Mouse (Mus musculus) small intestine, adult 2 months (tissue): Measurements from ENCODE around the gene Mms19. TPM values are rescaled to one million over a fixed set of nuclear protein-coding genes. Genes with fewer than 3 reads are reported as not detected.

Source experiments
- H3K27ac ChIP-seq: fragments of 200-500 bp; 2 replicates; pipeline ENCODE4 v1.5.1; 2012; ENCODE audit warnings: low read depth, low read length, control low read depth, inconsistent platforms; ENCODE audit not compliant: insufficient read depth
- H3K27me3 ChIP-seq: fragments of 200-500 bp; 2 replicates; pipeline ENCODE4 v1.6.1; 2012; ENCODE audit warnings: mild to moderate bottlenecking, moderate library complexity, low read length, inconsistent platforms; ENCODE audit not compliant: control insufficient read depth, insufficient read depth
- H3K36me3 ChIP-seq: fragments of 200-500 bp; 2 replicates; pipeline ENCODE4 v1.6.1; 2012; ENCODE audit warnings: mild to moderate bottlenecking, low read length, control low read depth, inconsistent platforms; ENCODE audit not compliant: control insufficient read depth, insufficient read depth
- H3K4me1 ChIP-seq: fragments of 200-500 bp; 2 replicates; pipeline ENCODE4 v1.6.1; 2012; ENCODE audit warnings: low read length, inconsistent platforms, mixed read lengths; ENCODE audit not compliant: control insufficient read depth, insufficient read depth, insufficient read length
- H3K4me3 ChIP-seq: fragments of 200-500 bp; 2 replicates; pipeline ENCODE4 v1.5.1; 2012; ENCODE audit warnings: low read depth, mild to moderate bottlenecking, control low read depth, inconsistent platforms, low read length, moderate library complexity
- CTCF ChIP-seq: fragments of 200-500 bp; IDR thresholded peaks from 2 replicates; pipeline ENCODE4 v1.5.1; 2012; ENCODE audit warnings: low read depth, mild to moderate bottlenecking, control low read depth, inconsistent platforms, low read length, moderate library complexity, mixed read lengths; ENCODE audit not compliant: insufficient replicate concordance, insufficient read length; ENCODE audit errors: extremely low read depth
- POLR2A ChIP-seq: fragments of 200-500 bp; IDR thresholded peaks from 2 replicates; pipeline ENCODE4 v1.6.1; 2012; ENCODE audit warnings: low read depth, mild to moderate bottlenecking, control low read depth, inconsistent platforms, low read length, moderate library complexity
- WGBS: fragments of 180-500 bp; shearing (Covaris S2); methylation state at CpG from one replicate; pipeline ENCODE4 v1.1.7; 2018; 5-methylcytosine and 5-hydroxymethylcytosine counted together
- polyA plus RNA-seq: library from polyadenylated mRNA; depleted of rRNA; stranded (reverse); fragments of >200 nt; gene quantifications from 2 replicates; pipeline ENCODE4 v1.2.3, GENCODE M21; 2012

Gene Mms19
- polyA plus RNA-seq, 1 experiment = 33.0 TPM

DNA sequence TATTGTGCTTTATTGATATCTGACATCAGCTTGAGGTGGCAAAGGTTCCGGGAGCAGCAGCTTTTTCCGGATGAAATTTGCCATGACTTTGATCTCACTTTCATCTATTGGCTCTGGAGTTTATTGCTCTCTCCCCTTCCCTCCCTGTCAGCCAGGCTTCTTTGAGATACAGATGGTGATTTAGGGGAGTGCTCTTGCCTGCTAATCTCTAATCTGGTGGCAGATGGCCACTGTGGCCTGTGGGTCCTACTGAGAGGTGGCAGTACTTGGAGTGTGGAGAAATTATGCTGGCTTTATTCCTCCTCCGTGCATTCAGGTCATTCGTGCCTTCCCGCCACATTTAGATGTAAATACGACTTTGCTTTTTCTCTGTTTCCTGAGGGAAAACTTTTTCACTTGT lies 46.8 kb downstream of the Mms19 start:
- no peak overlapping the region for H3K4me3 ChIP-seq
- 8% methylated on average over 6 of the region's 6 CpGs for WGBS
- no peaks in the 10 kb centered on the region; the same call in none of the 2 replicates for H3K36me3 ChIP-seq
- no peak overlapping the region for H3K27ac ChIP-seq
- no peaks in the 10 kb centered on the region; the same call in 1 of the 2 replicates for H3K4me1 ChIP-seq
- no peaks in the 10 kb centered on the region for H3K27me3 ChIP-seq
- no peak for TF ChIP-seq CTCF
- no peak for TF ChIP-seq POLR2A

DNA sequence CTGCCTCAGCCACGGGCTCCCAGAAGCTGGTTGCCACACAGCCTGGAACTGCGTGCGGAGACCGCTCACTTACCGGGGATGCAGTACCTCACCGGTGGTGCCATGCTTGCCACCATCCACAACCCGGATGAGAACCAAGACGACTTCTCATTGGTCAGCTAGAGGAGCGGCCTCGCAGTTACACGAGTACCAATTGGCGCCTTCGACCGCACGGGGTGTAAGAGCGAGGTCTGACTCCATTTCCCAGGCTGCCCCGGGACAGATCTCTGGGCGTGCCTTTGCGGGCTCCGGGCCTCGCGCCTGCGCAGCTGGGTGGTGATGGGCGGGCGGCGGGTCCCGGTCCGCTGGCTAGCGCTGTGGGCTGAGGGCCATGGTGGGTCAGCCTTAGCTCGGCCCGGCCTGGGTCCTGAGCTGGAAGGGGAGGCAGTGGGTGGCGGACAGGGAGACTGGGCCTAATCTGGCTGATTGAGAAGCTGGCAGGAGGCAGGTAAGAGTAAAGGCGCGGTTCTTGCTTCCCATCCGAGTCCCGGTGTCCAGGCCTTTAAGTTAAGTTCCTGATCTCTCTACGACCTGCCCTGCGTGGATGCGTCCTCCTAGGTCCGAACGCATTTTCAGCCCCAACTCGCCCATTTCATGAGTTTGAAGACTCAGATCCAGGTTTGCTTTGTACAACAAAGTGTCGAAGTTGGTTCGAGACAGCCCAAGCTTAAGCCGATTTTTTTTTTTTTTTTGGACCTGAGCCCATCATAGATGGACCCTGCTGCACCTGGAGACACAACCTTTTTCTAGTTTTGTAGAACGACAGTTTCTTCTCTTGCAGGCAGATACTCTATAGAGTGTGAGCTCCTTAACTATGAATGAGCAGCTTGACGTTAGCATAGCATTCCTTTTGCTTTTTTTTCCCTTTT lies 47.5 kb downstream of the Mms19 start, which contains the start of the genes Exosc1 and Zdhhc16:
Gene Exosc1, minus strand, starts transcription at position 245 of the 908 bp plus-strand sequence.
Gene Zdhhc16, plus strand, starts transcription at position 302 of the 908 bp plus-strand sequence.
- H3K36me3 ChIP-seq = no peaks in the 10 kb centered on the region; the same call in none of the 2 replicates
- TF ChIP-seq POLR2A = peak; percentile 22; the same call in 1 of the 2 replicates
- no peak for TF ChIP-seq CTCF
- WGBS = under 1% methylated on average over 47 of the region's 47 CpGs
- no peaks in the 10 kb centered on the region for H3K27me3 ChIP-seq
- H3K4me1 ChIP-seq = no peaks in the 10 kb centered on the region; the same call in 1 of the 2 replicates
- H3K27ac ChIP-seq = no peak within 1 kb of the TSS
- H3K4me3 ChIP-seq = peak within 1 kb of the TSS; percentile 83

DNA sequence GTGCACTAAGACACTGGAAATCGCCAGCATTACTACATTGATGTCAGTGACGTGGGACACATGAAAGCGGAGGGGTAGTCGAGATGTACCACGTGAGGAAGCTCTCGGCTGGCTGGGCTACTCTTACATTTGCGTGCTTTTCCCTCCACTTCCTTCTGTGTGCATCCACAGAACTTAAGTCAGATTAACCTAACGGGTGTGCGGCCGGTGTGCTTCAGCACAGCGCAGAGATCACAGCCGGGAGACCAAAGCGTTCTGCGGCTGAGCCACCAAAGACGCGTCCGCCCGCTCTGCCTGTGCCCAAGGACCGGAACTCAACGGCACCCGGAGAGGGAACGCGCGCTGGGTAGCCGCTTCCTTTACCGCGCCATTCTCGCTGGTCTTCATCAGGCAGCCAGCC lies 48.3 kb downstream of the Mms19 start:
- TF ChIP-seq POLR2A (no peak), CTCF (no peak)
- WGBS = under 1% methylated on average over 28 of the region's 28 CpGs
- Histone ChIP-seq H3K27me3 (no peaks in the 10 kb centered on the region), H3K27ac (no peak overlapping the region), H3K36me3 (peaks cover 6% of the 10 kb centered on the region), H3K4me3 (peak overlapping the region; percentile 83), H3K4me1 (no peaks in the 10 kb centered on the region; the same call in 1 of the 2 replicates)

DNA sequence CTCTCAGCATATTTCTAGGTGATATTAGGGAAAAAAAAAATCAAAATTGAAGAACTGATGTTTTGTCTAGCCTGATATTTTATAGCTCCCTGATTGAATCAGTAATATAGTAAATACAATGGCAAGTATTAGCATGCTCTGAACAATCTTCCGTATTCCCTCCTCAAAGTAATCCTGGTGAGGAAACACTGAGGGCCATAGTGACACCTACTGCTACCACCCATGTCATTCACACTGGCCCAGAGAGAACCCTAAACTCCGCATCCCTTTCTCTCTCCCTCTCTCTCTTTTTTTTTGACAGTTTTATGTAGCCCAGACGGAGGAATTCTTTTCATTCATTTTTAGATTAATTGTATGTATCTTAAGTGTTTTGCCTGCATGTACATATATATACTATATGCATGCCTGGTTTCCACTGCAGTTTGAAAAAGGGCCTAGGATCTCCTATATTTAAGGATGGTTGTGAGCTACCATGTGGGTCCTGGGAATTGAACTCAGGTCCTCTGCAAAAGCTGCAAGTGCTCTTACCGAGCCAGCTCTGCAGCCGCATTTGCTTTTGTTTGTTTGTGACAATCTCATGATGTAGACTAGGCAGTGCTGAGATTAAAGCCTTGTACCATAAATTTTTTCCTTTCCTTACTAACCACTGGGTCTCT lies 60.4 kb downstream of the Mms19 start:
- 78% methylated on average over 5 of the region's 5 CpGs for WGBS

DNA sequence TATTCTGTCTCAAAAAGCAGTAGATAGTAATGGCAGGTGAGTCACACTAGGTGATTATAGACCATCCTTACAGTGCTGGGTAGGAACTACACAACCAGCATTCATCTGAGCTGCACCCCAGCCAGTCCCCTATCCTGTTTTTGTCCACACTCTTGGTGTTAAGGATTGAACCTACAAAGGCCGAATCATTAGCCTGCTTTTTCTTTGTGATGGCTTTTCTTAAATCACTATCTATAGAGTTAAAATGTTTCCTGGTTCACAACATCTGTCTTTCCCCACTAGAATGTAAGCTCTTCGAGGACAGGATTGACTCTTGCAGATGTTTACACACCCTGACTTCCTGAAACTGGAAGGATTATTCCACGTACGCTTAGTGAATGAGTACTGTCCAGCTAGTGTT lies 61.5 kb downstream of the Mms19 start:
- Histone ChIP-seq H3K27ac (no peak overlapping the region), H3K4me1 (no peaks in the 10 kb centered on the region), H3K4me3 (no peak overlapping the region), H3K27me3 (no peaks in the 10 kb centered on the region), H3K36me3 (peaks cover 48% of the 10 kb centered on the region)
- no peak for TF ChIP-seq CTCF
- TF ChIP-seq POLR2A = no peak
- 61% methylated on average over 4 of the region's 4 CpGs for WGBS

More for the DNA sequence above, 60.4 kb downstream of the Mms19 start:
- H3K27ac ChIP-seq = no peak overlapping the region
- no peak for TF ChIP-seq POLR2A
- no peak for TF ChIP-seq CTCF
- no peaks in the 10 kb centered on the region for H3K27me3 ChIP-seq
- no peak overlapping the region for H3K4me3 ChIP-seq
- peaks cover 48% of the 10 kb centered on the region for H3K36me3 ChIP-seq
- H3K4me1 ChIP-seq = no peaks in the 10 kb centered on the region

DNA sequence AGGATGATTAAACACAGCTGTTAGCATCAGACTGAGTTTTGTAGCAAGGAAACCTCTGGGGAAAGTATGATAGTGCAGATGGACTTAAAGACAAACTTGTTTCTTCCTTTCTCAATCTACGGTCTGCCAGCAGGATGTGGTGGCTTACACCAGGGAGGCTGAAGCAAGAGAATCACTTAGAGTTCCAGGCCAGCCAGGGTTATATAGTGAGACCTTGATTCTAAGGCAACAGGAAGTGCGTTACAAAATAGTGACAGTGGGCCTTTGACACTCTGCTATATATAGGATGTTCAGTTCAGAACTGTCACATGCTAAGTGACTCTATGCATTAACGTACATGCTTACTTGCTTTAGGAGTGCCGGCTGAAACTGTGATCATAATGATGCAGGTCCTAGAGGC lies 64.1 kb downstream of the Mms19 start:
- H3K27me3 ChIP-seq = no peaks in the 10 kb centered on the region
- no peak overlapping the region for H3K27ac ChIP-seq
- TF ChIP-seq POLR2A (no peak), CTCF (no peak)
- peaks cover 6% of the 10 kb centered on the region; the same call in 1 of the 2 replicates for H3K4me1 ChIP-seq
- WGBS = 86% methylated on average over 4 of the region's 4 CpGs
- no peak overlapping the region for H3K4me3 ChIP-seq
- peaks cover 40% of the 10 kb centered on the region for H3K36me3 ChIP-seq
